ENCODE assay signal across 21 mouse cellular contexts in genomic region chr11:19918246-19918540, GRCm38 (mm10). TPM values are rescaled to one million over a fixed set of nuclear protein-coding genes. Genes with fewer than 3 reads are reported as not detected.
DNase-seq lines count a peak whose midpoint lies in the region; ATAC-seq and TF ChIP-seq lines count a peak whose summit lies in the region.
"Had no signal": no experiment of that assay in that cellular context is flagged by ENCODE, and none has a peak within 500 bp of the region (broad histone marks: within the 10 kb centered on the region; RNA-seq: fewer than 3 reads in every experiment).

No protein-coding gene starts in this region.

- TF ChIP-seq CTCF in kidney, adult 2 months (conservative IDR thresholded peaks at IDR 0.05; ENCODE audit: insufficient read depth, insufficient read length, low read depth, low read length): no peak
- TF ChIP-seq CTCF in ES-Bruce4 (IDR thresholded peaks at IDR 0.05; ENCODE audit: low read depth, low read length): no peak

- ATAC-seq in kidney, embryonic 15.5 days (replicated peaks; ENCODE audit: low FRiP score): no peak
- ATAC-seq in midbrain, embryonic 11.5 days (ENCODE audit: low FRiP score): no peak
- ATAC-seq in midbrain, embryonic 13.5 days: no peak
- ATAC-seq: forebrain, embryonic 14.5 days; hindbrain, postnatal 0 days had no signal

- H3K4me3 ChIP-seq in kidney, embryonic 15.5 days (replicated peaks): no peak overlapping the region
- no peak overlapping the region for H3K4me3 ChIP-seq in kidney, adult 2 months (ENCODE audit: insufficient read depth, low read depth, low read length)
- no peak overlapping the region for H3K4me3 ChIP-seq in midbrain, embryonic 11.5 days (ENCODE audit: low read depth, low read length)
- H3K4me3 ChIP-seq in midbrain, embryonic 13.5 days (replicated peaks): no peak overlapping the region
- H3K4me3 ChIP-seq in ES-Bruce4 (ENCODE audit: low read depth, low read length): no peak overlapping the region
- H3K4me3 ChIP-seq: erythroblast, embryonic 14.5 days; forebrain, embryonic 10.5 days; gastrocnemius, adult 2 months; heart, embryonic 13.5 days; hindbrain, embryonic 13.5 days had no signal

- no peaks in the 10 kb centered on the region for H3K9me3 ChIP-seq in kidney, embryonic 15.5 days (replicated peaks)
- no peaks in the 10 kb centered on the region; the same call in 1 of the 2 replicates for H3K9me3 ChIP-seq in midbrain, embryonic 11.5 days (ENCODE audit: control insufficient read depth, low read length)
- H3K9me3 ChIP-seq in midbrain, embryonic 13.5 days: no peaks in the 10 kb centered on the region
- H3K9me3 ChIP-seq in ES-Bruce4 (replicated peaks; ENCODE audit: control insufficient read depth, insufficient read depth, low read length, poor library complexity, severe bottlenecking): no peaks in the 10 kb centered on the region
- H3K9me3 ChIP-seq: embryonic facial prominence, embryonic 10.5 days; forebrain, embryonic 10.5 days; heart, embryonic 13.5 days; hindbrain, embryonic 13.5 days had no signal

- H3K4me2 ChIP-seq in kidney, embryonic 15.5 days: no peak overlapping the region
- no peak overlapping the region for H3K4me2 ChIP-seq in midbrain, embryonic 11.5 days
- no peak overlapping the region for H3K4me2 ChIP-seq in midbrain, embryonic 13.5 days (replicated peaks)
- H3K4me2 ChIP-seq: hindbrain, embryonic 13.5 days had no signal

- no peak for TF ChIP-seq POLR2A in kidney, adult 2 months (IDR thresholded peaks at IDR 0.05; ENCODE audit: low read depth, low read length)
- TF ChIP-seq POLR2A in ES-Bruce4 (IDR thresholded peaks at IDR 0.05; ENCODE audit: insufficient read depth, low read length): no peak

- H3K4me1 ChIP-seq in kidney, embryonic 15.5 days: peaks cover 33% of the 10 kb centered on the region
- H3K4me1 ChIP-seq in kidney, adult 2 months (ENCODE audit: control insufficient read depth, insufficient read depth, low read length): peaks cover 6% of the 10 kb centered on the region; the same call in 1 of the 2 replicates
- peaks cover 18% of the 10 kb centered on the region for H3K4me1 ChIP-seq in midbrain, embryonic 11.5 days (ENCODE audit: control insufficient read depth, insufficient read depth, low read length)
- peaks cover 30% of the 10 kb centered on the region for H3K4me1 ChIP-seq in midbrain, embryonic 13.5 days (replicated peaks)
- peaks cover 11% of the 10 kb centered on the region for H3K4me1 ChIP-seq in ES-Bruce4 (ENCODE audit: control insufficient read depth, insufficient read depth, low read length)

- TF ChIP-seq EP300 in ES-Bruce4 (IDR thresholded peaks at IDR 0.05; ENCODE audit: insufficient read depth, low read depth, low read length): no peak

- H3K36me3 ChIP-seq in kidney, embryonic 15.5 days: no peaks in the 10 kb centered on the region
- H3K36me3 ChIP-seq in kidney, adult 2 months (ENCODE audit: control insufficient read depth, insufficient read depth, low read length): no peaks in the 10 kb centered on the region
- no peaks in the 10 kb centered on the region for H3K36me3 ChIP-seq in midbrain, embryonic 11.5 days (ENCODE audit: control insufficient read depth, insufficient read depth, low read length)
- H3K36me3 ChIP-seq in midbrain, embryonic 13.5 days: no peaks in the 10 kb centered on the region
- no peaks in the 10 kb centered on the region for H3K36me3 ChIP-seq in ES-Bruce4 (ENCODE audit: control insufficient read depth, insufficient read depth, low read length, poor library complexity, severe bottlenecking)
- H3K36me3 ChIP-seq: embryonic facial prominence, embryonic 10.5 days; forebrain, embryonic 10.5 days; heart, embryonic 13.5 days; hindbrain, embryonic 13.5 days had no signal

- no peak for DNase-seq in kidney, adult 2 months
- DNase-seq in midbrain, embryonic 11.5 days (ENCODE audit: low spot score, missing footprints): peak; percentile 93
- DNase-seq in R1 (ENCODE audit: low read depth, low spot score): peak; percentile 44
- no peak for DNase-seq in T-cell, adult 2 months (ENCODE audit: low spot score)
- DNase-seq: adrenal gland, adult 8-10 months; adrenal gland, postnatal 36 days; cerebellum, postnatal 10 days; gastrocnemius, adult 2 months; gastrocnemius, postnatal 25 days; heart, postnatal 36 days had no signal

- 52% methylated on average over 2 of the region's 2 CpGs for WGBS in kidney, embryonic 15.5 days
- WGBS in kidney, adult 2 months: 61% methylated on average over 2 of the region's 2 CpGs
- 9% methylated on average over 2 of the region's 2 CpGs for WGBS in midbrain, embryonic 11.5 days
- 12% methylated on average over 2 of the region's 2 CpGs for WGBS in midbrain, embryonic 13.5 days

- no peak overlapping the region for H3K9ac ChIP-seq in kidney, embryonic 15.5 days
- peak overlapping the region; percentile 5; the same call in 1 of the 2 replicates for H3K9ac ChIP-seq in midbrain, embryonic 11.5 days (ENCODE audit: low read length)
- H3K9ac ChIP-seq in midbrain, embryonic 13.5 days (replicated peaks): no peak overlapping the region
- H3K9ac ChIP-seq in ES-Bruce4 (ENCODE audit: low read depth, poor library complexity, severe bottlenecking): peak overlapping the region; percentile 50; the same call in 1 of the 2 replicates
- H3K9ac ChIP-seq: hindbrain, embryonic 13.5 days had no signal

- H3K27ac ChIP-seq in kidney, embryonic 15.5 days: peak overlapping the region; percentile 70
- no peak overlapping the region for H3K27ac ChIP-seq in kidney, adult 2 months (ENCODE audit: insufficient read depth, low read depth, low read length)
- no peak overlapping the region for H3K27ac ChIP-seq in midbrain, embryonic 11.5 days (ENCODE audit: low read depth, low read length)
- no peak overlapping the region for H3K27ac ChIP-seq in midbrain, embryonic 13.5 days
- peak overlapping the region; percentile 88 for H3K27ac ChIP-seq in ES-Bruce4 (ENCODE audit: insufficient read depth, low read length)
- H3K27ac ChIP-seq: forebrain, embryonic 10.5 days; gastrocnemius, adult 2 months; heart, embryonic 13.5 days; hindbrain, embryonic 13.5 days had no signal

- H3K27me3 ChIP-seq in kidney, embryonic 15.5 days: no peaks in the 10 kb centered on the region
- no peaks in the 10 kb centered on the region for H3K27me3 ChIP-seq in kidney, adult 2 months (replicated peaks; ENCODE audit: control insufficient read depth, insufficient read depth, low read length)
- H3K27me3 ChIP-seq in midbrain, embryonic 11.5 days (ENCODE audit: control insufficient read depth, insufficient read depth, low read length): no peaks in the 10 kb centered on the region
- peaks cover 4% of the 10 kb centered on the region; the same call in 1 of the 2 replicates for H3K27me3 ChIP-seq in midbrain, embryonic 13.5 days
- H3K27me3 ChIP-seq in ES-Bruce4 (ENCODE audit: control insufficient read depth, insufficient read depth, low read length, poor library complexity, severe bottlenecking): no peaks in the 10 kb centered on the region
- H3K27me3 ChIP-seq: Patski had no signal

RNA-seq across cellular contexts. Expression of gene Spred2, which starts 6.0 kb away (rescaled TPM):
- polyA plus RNA-seq in kidney, embryonic 15.5 days (2015; fragmentation: Nextera tagmentation; extraction: Ambion mirVana): 9.8 and 11.0 TPM in 2 replicates
- polyA plus RNA-seq in kidney, adult 2 months (2012; rRNA removed): 20.0 and 21.2 TPM in 2 replicates
- polyA plus RNA-seq in midbrain, embryonic 11.5 days (2014; fragmentation: Nextera tagmentation; extraction: Ambion mirVana): 4.7 and 5.7 TPM in 2 replicates
- 4.9 and 5.5 TPM in 2 replicates for polyA plus RNA-seq in midbrain, embryonic 13.5 days (2015; fragmentation: Nextera tagmentation; extraction: Ambion mirVana)
- polyA plus RNA-seq in ES-Bruce4 (2011; ENCODE audit: insufficient read depth, insufficient read length, low read depth, missing spikeins): 41.9 and 43.5 TPM in 2 replicates

Comparison
In these comparisons a context has a peak if more than half of its experiments do, and no peak if none do; other contexts are left out.
1. H3K27ac ChIP-seq: peak in kidney, embryonic 15.5 days (single experiment) and ES-Bruce4 (single experiment); none in kidney, adult 2 months (single experiment), midbrain, embryonic 11.5 days (single experiment) and midbrain, embryonic 13.5 days (single experiment).
2. H3K9ac ChIP-seq: peak in midbrain, embryonic 11.5 days (single experiment) and ES-Bruce4 (single experiment); none in kidney, embryonic 15.5 days (single experiment) and midbrain, embryonic 13.5 days (single experiment).
3. DNase-seq: peak in midbrain, embryonic 11.5 days (single experiment) and R1 (single experiment); none in kidney, adult 2 months (single experiment) and T-cell, adult 2 months (single experiment).